Mouse (Mus musculus) retina, embryonic 14.5 days (tissue): Measurements from ENCODE around the gene Csrp3.

Experiments used
- DNase-seq: peaks from one replicate; pipeline ENCODE4 v3.0.0-alpha.2; 2015; ENCODE audit warnings: low spot score

Gene Csrp3

DNA sequence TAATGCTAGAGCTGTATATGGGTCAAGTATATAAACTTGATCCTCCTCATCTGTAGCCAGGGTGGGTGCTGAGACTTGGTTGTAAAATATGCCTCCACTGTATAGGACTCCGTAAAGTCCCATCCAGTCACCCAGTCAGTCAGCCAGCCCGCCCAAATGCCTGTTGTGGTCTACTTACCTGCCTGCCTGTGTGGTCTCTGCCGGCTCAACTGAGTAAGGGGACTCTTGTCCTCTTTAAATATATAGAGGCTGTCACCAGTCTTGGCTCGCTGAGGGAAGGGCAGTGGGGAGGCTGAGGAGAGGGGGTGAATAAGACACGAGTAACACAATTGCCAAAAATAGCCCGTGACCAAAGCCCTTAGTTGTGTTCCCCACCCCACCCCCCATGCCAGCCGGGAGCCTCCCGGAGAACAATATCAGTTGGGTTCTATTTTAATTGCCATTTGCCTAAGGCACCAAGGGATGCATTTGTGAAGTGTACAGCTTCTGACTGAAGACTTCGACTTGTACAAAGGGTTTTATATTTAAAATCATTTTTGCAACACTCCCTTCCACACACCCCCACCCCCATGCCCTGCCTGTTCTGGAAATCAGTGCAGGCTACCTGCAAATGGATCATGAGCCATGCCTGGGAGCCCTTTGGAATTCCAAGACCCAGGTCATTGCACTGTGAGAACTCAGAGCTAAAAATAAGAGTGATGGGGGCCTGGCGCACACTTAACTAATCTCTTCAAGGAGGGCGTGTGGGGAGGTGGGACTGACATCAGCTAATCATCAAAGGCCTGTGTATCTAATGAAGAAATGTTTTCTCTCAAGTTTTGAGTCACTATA lies at the start of gene Csrp3:
Csrp3 (minus strand) TSS at position 214 of the 831 bp plus-strand sequence.
- DNase-seq = peak; percentile 6

DNA sequence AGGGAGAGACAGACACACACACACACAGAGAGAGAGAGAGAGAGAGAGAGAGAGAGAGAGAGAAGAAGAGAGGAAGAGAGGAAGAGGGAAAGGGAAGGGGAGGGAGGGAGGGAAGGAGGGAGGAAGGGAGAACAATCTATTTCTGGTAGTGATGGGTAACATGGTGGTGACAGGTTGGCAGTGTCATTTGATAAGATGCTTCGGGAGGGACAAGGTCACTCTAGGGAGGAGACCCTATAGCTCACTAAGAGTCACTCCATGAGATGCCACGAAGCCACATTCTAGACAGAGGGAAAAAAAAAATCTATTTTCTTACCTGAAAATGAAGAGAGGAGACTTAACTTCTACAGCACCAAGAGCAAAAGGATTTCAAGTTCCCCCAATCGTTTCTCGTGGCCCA lies 48.2 kb upstream of the Csrp3 start:
- no peak for DNase-seq

DNA sequence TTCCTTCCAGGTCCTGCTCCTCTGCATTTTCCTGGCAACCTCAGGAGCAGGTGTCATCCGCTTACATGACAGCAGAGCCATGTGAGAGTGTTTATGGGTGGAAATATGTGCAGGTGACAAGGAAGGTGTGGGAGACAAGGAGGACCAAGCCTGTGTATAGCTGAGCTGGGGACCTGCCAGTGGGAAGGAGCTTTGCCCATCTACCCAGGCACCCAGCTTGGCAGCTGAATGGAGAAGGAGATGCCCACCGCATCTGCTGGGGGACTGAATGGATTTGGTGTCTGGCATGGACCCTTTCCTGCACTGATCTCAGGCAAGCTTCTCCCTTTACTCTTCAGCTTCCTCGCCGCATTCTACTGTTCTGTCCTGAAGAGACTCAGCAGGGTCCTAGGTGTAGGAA lies 47.6 kb upstream of the Csrp3 start:
- DNase-seq = no peak

DNA sequence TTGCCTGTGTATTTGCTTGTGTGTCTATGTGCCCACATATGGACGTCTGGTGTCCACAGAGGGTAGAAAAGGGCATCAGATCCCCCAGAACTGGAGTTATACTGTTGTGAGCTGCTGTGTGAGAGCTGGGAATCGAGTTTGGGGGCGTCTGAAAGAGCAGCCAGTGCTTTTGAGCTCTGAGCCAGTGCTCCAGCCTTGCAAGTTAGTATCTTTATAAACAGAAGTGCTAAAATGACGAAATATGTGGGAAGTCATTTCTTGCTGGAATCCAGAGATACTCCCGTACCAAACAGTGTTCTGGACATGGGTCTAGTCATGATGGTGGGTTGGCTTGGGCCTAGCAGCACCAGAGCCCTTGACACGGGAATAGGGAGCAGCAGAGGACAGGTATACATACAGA lies 46.9 kb upstream of the Csrp3 start:
- DNase-seq = no peak

DNA sequence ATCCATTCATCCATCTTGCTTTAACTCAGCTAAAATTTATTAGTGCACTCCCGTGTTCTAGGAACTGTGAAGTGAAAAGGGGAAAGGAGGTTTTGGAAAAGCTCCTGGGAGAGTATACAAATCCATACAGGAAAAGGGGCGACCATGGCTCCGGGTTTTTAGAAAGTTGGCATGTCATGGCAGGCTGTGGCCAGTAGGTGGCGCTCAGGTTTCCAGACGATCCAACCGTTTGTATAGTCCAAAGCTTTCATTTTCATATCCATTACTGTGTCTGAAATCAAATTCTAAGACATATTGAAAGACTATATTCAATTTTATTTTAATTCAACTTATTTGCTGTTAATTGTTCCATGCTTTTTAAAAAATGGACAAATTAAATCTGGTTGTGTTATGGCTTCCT lies 46.3 kb upstream of the Csrp3 start:
- DNase-seq = peak; percentile 90

GRCm38 (mm10) chr7:48893093-48893492 lies 45.3 kb upstream of the Csrp3 start:
- no peak for DNase-seq

DNA sequence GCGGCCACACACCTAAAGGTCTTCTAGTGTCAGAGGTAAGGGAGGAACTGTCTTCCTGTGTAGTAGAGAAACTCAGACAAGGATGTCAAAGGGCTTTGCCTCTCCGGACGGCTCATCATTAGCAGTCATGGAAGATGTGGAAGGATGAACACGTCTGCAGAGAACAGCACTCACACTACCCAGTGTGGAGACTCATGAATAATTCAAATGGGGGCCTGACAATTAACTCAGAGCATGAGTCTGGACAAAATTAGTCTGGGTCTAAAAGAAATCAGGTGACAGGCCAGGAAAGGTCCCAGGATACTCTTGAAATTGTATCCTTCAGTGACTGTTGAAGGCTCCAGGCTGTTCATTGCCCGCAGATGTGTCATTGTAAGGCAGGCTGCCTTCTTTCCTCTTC lies 43.2 kb upstream of the Csrp3 start:
- no peak for DNase-seq

- no peak for DNase-seq
Observed at GRCm38 (mm10) chr7:48888751-48889150, 40.9 kb upstream of the Csrp3 start.

DNA sequence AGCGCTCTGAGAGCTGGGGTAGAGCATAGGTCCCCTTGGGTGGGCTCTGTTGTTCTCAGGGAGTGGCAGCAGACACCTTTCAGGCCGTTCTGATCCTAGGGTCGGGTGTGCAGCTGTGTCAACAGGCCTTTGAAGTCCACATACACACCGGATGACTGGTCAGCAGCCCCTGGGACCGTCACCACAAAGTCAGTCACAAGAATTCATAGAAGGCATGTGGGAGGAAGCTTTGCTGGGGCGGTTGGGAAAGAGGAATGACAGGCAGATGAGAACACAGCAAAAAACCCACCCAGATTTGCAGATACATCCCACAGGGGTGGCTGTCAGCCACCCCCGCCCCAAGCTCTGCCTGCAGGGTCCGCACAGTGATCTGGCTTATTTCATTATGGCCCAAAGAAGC lies 40.1 kb upstream of the Csrp3 start:
- DNase-seq = no peak

GRCm38 (mm10) chr7:48884266-48884611 lies 36.4 kb upstream of the Csrp3 start:
- no peak for DNase-seq

DNA sequence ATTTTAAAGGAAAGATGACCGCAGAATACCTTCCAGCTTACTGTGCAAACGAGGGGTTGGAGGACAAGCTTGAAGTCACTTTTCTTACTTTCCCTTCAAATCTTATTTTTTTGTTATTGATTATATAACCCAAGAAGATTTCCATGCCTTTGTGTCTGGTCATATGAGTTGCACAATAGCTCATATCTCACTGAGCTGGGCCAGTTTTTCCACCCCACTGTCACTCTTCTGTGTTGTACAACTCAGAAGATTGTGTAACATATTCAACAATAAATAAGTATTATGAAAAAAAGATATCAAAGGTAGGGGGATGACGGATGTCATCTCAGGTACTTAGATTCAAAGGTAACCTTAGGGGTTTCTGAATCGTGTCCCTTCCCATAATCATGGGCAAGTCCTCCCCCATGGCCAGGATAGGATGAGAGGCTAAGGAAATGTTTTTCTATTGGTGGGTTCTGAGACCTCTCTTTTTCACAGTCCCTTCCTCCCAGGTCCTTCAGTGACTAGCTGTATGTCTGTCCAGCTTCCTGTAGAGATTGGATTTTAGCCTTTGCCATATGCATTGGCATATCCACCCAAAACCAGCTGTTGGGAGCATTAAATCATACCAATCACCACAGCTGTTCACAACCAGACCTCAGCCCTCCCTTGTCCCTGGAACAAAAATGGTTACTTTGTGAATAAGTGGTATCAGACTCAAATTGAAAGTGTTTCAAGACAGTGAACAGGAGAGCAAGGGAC lies 35.9 kb upstream of the Csrp3 start:
- no peak for DNase-seq

DNA sequence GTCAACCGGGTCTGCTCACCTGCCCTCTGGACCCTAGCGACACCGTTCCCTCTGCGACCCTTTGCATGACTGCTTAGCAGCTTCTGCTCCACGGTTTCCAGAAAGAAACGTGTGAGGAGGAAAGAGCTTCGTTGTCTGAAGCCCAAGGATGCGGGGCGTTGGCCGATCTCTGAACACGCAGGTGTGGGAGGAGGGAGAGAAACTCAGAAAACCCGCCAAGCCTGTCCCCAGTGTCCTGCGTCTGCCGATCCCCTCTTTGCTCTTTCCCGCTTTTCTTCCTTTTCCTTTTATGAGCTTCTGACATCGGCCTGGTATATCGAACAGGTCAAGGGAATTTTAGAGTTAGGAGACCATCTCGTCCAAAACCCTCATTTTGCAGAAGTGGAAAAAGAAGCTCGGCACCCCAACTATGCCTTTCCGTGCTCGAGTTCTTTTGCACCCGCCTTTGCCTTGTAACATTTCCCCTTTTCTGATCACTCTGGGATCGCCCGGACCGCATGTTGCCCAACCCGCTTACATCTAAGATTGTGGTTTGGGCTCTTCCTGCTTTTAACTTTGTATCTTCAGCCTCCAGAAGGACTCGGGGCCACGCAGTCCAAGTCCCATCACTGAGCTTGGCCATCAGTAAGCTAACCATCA lies 34.3 kb upstream of the Csrp3 start:
- no peak for DNase-seq

- peak; percentile 81 for DNase-seq
Observed at GRCm38 (mm10) chr7:48881486-48881885, 33.7 kb upstream of the Csrp3 start, which contains the start of gene E2f8. TSS of gene E2f8 (minus strand) at chr7:48881596.

DNA sequence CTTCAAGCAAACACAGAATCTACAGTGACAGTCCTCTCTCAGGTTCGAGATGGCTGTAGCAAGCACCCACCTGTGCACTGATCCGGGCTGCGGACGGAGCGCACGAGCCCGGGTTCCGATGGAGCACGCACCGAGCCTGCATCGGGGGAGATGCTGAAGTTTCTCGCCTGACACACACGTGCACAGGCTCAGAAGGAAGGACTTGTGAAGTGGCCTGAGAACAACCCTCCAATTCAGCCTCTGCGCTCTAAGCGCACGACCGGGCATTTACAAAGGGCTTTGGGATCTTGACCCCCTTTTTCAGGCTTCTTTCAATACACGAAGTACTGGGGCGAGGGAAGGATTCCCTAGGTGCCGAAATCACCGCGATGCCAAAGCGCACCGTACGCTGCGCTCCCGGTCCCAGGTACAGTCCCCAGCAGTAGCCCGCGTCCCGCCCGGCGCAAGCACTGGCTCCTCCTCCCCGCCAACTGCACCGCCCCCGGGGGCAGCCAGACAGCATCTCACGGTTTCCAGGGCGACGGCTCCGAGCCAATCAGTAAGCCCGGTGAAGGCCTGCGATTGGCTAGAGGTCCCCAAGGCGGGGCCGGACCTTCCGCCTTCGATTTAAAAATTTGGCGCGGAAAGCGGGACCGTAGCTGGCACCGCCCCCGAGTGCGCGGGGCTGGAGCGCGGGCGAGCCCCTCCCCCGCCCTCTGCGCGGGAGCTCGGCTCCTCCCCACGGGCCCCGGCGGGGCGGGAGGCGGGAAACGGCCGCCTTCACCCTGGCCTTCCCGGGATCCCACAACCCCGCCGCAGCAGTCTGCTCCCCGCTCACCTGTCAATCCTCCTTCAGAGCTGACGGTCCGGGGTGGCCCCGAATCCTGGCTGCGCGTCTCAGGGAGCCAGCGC lies 33.0 kb upstream of the Csrp3 start:
- DNase-seq = peak; percentile 98

GRCm38 (mm10) chr7:48879574-48879973 lies 31.7 kb upstream of the Csrp3 start:
- DNase-seq = no peak

- DNase-seq = no peak
Observed at GRCm38 (mm10) chr7:48877786-48878390, 30.1 kb upstream of the Csrp3 start.

DNA sequence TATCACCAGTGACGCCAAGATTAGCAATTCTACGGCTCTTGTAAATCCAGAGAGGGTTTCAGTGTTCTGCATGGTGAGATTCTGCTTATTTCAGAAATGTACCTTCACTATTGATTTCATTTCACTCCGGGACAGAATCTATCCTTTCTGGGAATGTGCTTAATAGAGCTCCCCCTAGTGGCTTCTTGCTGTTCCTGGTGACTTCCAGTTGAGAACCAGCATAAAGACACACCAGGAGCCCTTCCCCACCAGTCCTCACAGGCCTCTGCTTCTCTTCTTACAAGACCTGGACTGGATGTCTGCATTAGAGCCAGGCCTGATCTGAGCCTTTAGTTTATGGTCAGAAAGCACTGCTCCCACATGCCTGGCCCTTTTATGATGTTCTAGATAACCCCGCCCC lies 28.7 kb upstream of the Csrp3 start:
- peak; percentile 84 for DNase-seq

GRCm38 (mm10) chr7:48875096-48875495 lies 27.3 kb upstream of the Csrp3 start:
- no peak for DNase-seq

DNA sequence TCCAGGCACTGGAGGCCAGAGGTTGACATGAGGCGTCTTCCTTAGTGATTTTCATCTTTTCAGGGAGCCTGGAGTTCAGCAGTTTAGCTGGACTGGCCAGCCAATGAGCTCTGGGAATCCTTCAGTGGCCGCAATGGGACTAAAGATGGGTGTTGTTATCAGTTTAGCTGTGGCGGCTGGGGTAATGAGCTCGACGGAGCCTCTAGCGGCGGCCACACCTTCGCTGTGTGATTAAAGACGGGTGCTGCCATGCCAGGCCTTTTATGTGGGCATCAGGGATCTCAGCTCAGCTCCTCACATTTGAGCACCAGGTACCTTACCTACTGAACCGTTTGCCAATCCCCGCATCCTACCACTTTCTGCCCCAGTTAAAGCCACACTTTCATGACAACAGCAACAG lies 23.5 kb upstream of the Csrp3 start:
- no peak for DNase-seq

GRCm38 (mm10) chr7:48870579-48871180 lies 22.8 kb upstream of the Csrp3 start:
- no peak for DNase-seq

- no peak for DNase-seq
Observed at GRCm38 (mm10) chr7:48870144-48870543, 22.3 kb upstream of the Csrp3 start.
